Mouse (Mus musculus): ENCODE data around the gene Defb13.
"Not testable (repeated sequence)": the region's sequence is repeated elsewhere in the genome, so short reads cannot be mapped to it uniquely, and the experiment has no call there.

Gene Defb13

GRCm38 (mm10) chr8:21946462-21946861 is at the start of gene Defb13:
TSS of gene Defb13 (plus strand) at chr8:21946762.
- no peak for DNase-seq (ENCODE audit: low spot score)

GRCm38 (mm10) chr8:21906290-21906689 is 40.3 kb upstream of the Defb13 start, which contains the start of gene Defb11:
TSS of gene Defb11 (minus strand) at chr8:21906412.
- DNase-seq (ENCODE audit: low spot score) = not testable (repeated sequence)

GRCm38 (mm10) chr8:21911931-21912330 is 34.6 kb upstream of the Defb13 start:
- no peak for DNase-seq (ENCODE audit: low spot score)

- no peak for DNase-seq (ENCODE audit: low spot score)
Measured at GRCm38 (mm10) chr8:21912554-21912953, 34.0 kb upstream of the Defb13 start.

- DNase-seq (ENCODE audit: low spot score) = no peak
Measured at GRCm38 (mm10) chr8:21915625-21916024, 30.9 kb upstream of the Defb13 start.

GRCm38 (mm10) chr8:21930754-21931153 is 15.8 kb upstream of the Defb13 start:
- DNase-seq (ENCODE audit: low spot score) = not testable (repeated sequence)

GRCm38 (mm10) chr8:21932610-21933009 is 14.0 kb upstream of the Defb13 start, which contains the start of gene Defb15:
TSS of gene Defb15 (minus strand) at chr8:21932710.
- no peak for DNase-seq (ENCODE audit: low spot score)

- DNase-seq (ENCODE audit: low spot score) = not testable (repeated sequence)
Measured at GRCm38 (mm10) chr8:21938052-21938451, 8.5 kb upstream of the Defb13 start, which contains the start of gene Defb35. TSS of gene Defb35 (plus strand) at chr8:21938352.

GRCm38 (mm10) chr8:21947311-21948017 is 902 bp downstream of the Defb13 start:
- DNase-seq (ENCODE audit: low spot score) = no peak

- DNase-seq (ENCODE audit: low spot score) = peak; percentile 44
Measured at GRCm38 (mm10) chr8:21955321-21955720, 8.8 kb downstream of the Defb13 start.

GRCm38 (mm10) chr8:21956336-21956735 is 9.8 kb downstream of the Defb13 start:
- no peak for DNase-seq (ENCODE audit: low spot score)

- no peak for DNase-seq (ENCODE audit: low spot score)
Measured at GRCm38 (mm10) chr8:21958414-21958813, 11.9 kb downstream of the Defb13 start, which contains the start of gene Fam90a1a. TSS of gene Fam90a1a (plus strand) at chr8:21958714.

GRCm38 (mm10) chr8:21966646-21967045 is 20.1 kb downstream of the Defb13 start:
- no peak for DNase-seq (ENCODE audit: low spot score)

GRCm38 (mm10) chr8:21969475-21969874 is 22.9 kb downstream of the Defb13 start, which contains the start of gene Ccdc70:
TSS of gene Ccdc70 (plus strand) at chr8:21969775.
- DNase-seq (ENCODE audit: low spot score) = no peak

GRCm38 (mm10) chr8:21978193-21978592 is 31.6 kb downstream of the Defb13 start:
- DNase-seq (ENCODE audit: low spot score) = no peak

GRCm38 (mm10) chr8:21981664-21982337 is 35.2 kb downstream of the Defb13 start:
- no peak for DNase-seq (ENCODE audit: low spot score)

- peak; percentile 7 for DNase-seq (ENCODE audit: low spot score)
Measured at GRCm38 (mm10) chr8:21992184-21992583, 45.6 kb downstream of the Defb13 start.

- no peak for DNase-seq (ENCODE audit: low spot score)
Measured at GRCm38 (mm10) chr8:21995181-21995580, 48.6 kb downstream of the Defb13 start.
